Mouse (Mus musculus): ENCODE measurements around the gene Ank3.

DNA sequence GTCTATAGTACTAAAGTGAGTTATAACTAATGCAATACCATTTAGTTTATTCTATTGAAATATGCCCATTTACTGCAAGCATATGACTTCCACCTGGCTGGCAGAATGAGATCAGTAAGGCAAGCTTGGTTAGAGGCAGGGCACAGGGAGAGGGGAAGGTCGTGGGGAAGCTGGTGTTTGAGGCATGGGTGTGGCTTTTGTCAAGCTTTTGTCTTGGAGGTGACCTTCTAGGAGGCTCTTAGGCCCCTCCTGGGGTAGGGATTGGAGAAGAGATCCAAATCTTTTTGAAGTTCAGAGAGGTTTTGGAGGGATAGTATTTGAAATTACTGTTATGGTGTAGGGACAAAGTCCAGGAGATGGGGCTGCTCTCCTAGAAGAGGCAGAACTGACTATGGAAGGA, 78.3 kb downstream of the Ank3 start:
- TF ChIP-seq EP300 (IDR thresholded peaks at IDR 0.05; ENCODE audit: low read depth), result no peak
- no peak for TF ChIP-seq CTCF (IDR thresholded peaks at IDR 0.05; ENCODE audit: low read depth)
